Mouse (Mus musculus) brain, embryonic 14.5 days (tissue): ENCODE measurements around the gene Fbxo9.

ENCODE experiments used
- CTCF ChIP-seq: fragments of 200-500 bp; IDR thresholded peaks from 2 replicates; pipeline ENCODE4 v1.5.1; 2012; ENCODE audit warnings: inconsistent platforms, mild to moderate bottlenecking, moderate library complexity, borderline replicate concordance; ENCODE audit not compliant: insufficient read depth, insufficient read length; ENCODE audit errors: extremely low read depth
- POLR2A ChIP-seq: fragments of 200-500 bp; IDR thresholded peaks from 2 replicates; pipeline ENCODE4 v1.6.1; 2012; ENCODE audit warnings: mild to moderate bottlenecking, inconsistent platforms, borderline replicate concordance; ENCODE audit not compliant: poor library complexity, insufficient read depth, insufficient read length, severe bottlenecking; ENCODE audit errors: extremely low read depth

DNA sequence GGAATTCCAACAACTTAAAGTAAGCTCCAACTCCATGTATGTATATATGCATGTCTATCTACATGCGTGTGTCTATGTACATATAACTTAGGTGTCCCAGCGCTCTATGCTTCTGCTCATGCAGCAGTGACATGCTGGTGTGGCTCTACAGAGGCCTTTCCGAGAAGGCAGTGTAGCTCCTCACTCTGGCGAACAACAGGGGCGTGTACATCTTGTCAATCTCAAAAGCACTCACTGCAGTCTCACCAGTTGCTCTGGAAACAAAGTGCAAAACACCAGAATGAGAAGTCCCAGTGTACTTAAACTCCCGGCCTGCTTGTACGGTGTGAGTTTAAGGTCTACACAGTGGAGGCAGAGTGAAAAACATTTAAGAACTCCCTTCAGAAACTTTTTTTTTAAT is 27.0 kb downstream of the Fbxo9 start:
- TF ChIP-seq CTCF (no peak), POLR2A (no peak)
